Mouse (Mus musculus) layer of hippocampus, adult 2 months (tissue): ENCODE measurements around the gene Aff3. TPM values are rescaled to one million over a fixed set of nuclear protein-coding genes. Genes with fewer than 3 reads are reported as not detected.

ENCODE experiments used
- DNase-seq, 2 experiments: peaks; one replicate each; pipeline ENCODE4 v3.0.0; 2022; ENCODE audit warnings: low spot score in 2 of 2
- H3K27ac ChIP-seq: fragments of 200-600 bp; 2 replicates; pipeline ENCODE4 v1.8.1; 2022
- H3K4me3 ChIP-seq: fragments of 200-600 bp; 2 replicates; pipeline ENCODE4 v1.8.1; 2022; ENCODE audit warnings: mild to moderate bottlenecking
- CTCF ChIP-seq: fragments of 200-600 bp; conservative IDR thresholded peaks from 2 replicates; pipeline ENCODE4 v1.8.1; 2022; ENCODE audit warnings: antibody characterized with exemption, mild to moderate bottlenecking, moderate library complexity
- total RNA-seq, 2 experiments: library from RNA; stranded (reverse); gene quantifications; 2 replicates each; pipeline ENCODE4 v1.2.3; 2021

Gene Aff3
- total RNA-seq, 2 experiments from 2014 or later: 108 to 117 TPM

DNA sequence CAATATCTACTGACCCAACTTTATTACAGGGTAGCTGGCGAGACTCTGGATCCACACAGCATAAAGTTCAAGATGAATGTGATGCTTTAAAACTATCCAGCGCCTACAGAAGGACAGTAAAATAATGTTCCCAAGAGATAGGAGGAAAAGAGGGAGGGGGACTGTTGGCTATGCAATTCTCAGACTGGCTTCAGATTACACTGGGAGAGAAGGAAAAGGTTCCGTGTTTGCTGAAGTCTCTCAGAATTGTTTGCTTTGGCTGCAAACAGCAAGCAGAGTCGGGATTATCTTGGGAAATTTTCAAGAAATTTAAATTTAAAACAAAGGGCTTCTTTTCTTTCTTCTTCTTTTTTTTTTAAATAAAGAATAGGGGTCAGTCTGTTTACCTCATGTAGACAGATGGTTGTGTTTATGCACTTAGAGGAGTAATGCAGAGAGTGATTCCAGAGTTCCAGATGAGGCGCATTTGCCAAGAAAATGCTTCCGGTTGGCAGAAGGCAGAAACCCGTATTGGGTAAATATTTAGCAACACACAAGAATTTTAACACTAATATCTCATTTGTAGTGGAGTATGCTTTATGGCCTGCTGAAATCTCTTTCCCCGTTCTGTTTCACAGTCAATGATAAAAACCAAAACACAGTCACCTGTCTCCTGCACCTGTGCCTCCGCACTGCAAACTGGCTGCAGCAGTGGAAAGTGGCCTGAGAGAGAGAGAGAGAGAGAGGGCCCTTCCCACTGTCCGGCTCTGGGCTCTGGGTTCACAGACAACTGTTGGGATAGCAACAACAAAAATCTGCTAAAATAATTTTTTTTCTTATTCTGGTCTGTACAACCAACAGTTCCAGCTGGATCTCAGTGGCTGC lies 306.6 kb downstream of the Aff3 start:
- no peak for DNase-seq
- no peak overlapping the region for H3K4me3 ChIP-seq
- H3K27ac ChIP-seq: no peak overlapping the region
- TF ChIP-seq CTCF: no peak

- DNase-seq: no peak
- Histone ChIP-seq H3K4me3 (no peak overlapping the region), H3K27ac (no peak overlapping the region)
- TF ChIP-seq CTCF: no peak
Observed at GRCm38 (mm10) chr1:38354585-38354984, 310.2 kb downstream of the Aff3 start.

GRCm38 (mm10) chr1:38347346-38347745 lies 317.4 kb downstream of the Aff3 start:
- no peak for DNase-seq
- no peak overlapping the region for H3K4me3 ChIP-seq
- TF ChIP-seq CTCF: no peak

GRCm38 (mm10) chr1:38334206-38334605 lies 330.5 kb downstream of the Aff3 start:
- no peak for TF ChIP-seq CTCF
- H3K4me3 ChIP-seq: no peak overlapping the region
- DNase-seq: peak; percentile 37 to 43
- H3K27ac ChIP-seq: peak overlapping the region; percentile 53; the same call in 1 of the 2 replicates

More at GRCm38 (mm10) chr1:38347346-38347745, 317.4 kb downstream of the Aff3 start:
- no peak overlapping the region for H3K27ac ChIP-seq

GRCm38 (mm10) chr1:38332919-38333318 lies 331.8 kb downstream of the Aff3 start:
- no peak for DNase-seq
- TF ChIP-seq CTCF: no peak
- no peak overlapping the region for H3K27ac ChIP-seq
- H3K4me3 ChIP-seq: no peak overlapping the region

DNA sequence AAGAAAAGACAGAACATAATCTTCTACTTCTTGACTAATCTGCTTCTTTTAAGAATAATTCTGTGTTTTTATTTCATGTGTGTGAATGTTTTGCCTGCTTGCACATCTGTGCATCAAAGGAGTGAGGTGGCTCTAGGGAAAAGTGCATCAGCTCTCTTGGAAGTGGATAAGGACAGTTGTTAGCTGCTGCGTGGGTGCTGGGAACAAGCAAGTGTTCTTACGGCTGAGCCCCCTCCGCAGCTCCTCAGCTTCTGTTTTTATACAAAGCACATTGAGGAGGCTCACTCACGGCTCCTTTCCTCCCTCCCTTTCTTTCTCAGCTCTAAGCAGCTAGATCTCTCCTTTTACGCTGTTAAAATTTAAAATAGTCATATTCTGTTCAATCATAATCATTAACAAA lies 340.5 kb downstream of the Aff3 start:
- DNase-seq: peak in 1 of 2 experiments; percentile 23

DNA sequence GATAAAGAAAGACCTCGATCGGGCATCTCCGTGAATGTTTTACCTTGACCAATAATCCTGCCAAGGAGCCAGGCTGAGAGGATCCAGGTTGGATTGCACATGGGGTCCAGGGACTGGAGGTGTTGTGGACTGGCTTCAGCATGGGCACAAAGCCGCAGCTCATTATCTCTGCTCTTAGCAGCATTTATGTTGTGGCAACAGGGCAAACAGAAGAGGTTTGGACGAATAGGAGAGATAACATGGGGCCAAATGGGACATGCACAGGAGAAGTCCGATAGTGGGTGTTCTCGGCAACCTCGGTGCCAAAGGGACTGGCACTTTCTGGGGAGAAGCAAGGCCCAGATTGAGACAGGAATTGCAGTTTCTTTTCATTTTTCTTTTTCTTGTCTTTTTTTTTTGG lies 342.9 kb downstream of the Aff3 start:
- no peak for TF ChIP-seq CTCF
- H3K4me3 ChIP-seq: no peak overlapping the region
- DNase-seq: no peak
- no peak overlapping the region for H3K27ac ChIP-seq

More for the DNA sequence above, 340.5 kb downstream of the Aff3 start:
- TF ChIP-seq CTCF: no peak
- no peak overlapping the region for H3K4me3 ChIP-seq
- H3K27ac ChIP-seq: no peak overlapping the region

- DNase-seq: no peak
- no peak for TF ChIP-seq CTCF
- no peak overlapping the region for H3K4me3 ChIP-seq
- H3K27ac ChIP-seq: no peak overlapping the region
Observed at GRCm38 (mm10) chr1:38320971-38321305, 343.8 kb downstream of the Aff3 start.

- H3K27ac ChIP-seq: no peak overlapping the region
- H3K4me3 ChIP-seq: peak overlapping the region; percentile 36; the same call in 1 of the 2 replicates
- DNase-seq: no peak
- no peak for TF ChIP-seq CTCF
Observed at GRCm38 (mm10) chr1:38320126-38320970, 344.4 kb downstream of the Aff3 start.

DNA sequence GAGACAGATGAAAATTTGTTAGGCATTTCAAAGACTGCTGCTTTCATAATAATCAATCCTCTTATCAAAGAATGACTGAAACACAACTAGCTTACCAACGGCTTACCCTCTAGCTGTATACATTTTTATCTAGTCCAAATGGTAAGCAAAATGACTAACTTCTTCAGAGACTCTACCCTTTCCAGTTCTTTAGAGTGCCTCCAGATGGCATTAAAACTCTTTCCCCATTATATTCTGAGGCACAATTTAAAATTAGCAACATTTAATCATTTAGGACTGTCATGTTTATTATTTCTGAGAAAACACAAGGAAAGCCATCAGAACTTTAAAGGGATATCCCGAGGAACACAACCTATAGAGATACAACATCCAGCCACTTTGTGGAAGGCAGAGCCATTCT lies 346.1 kb downstream of the Aff3 start:
- DNase-seq: no peak
- no peak overlapping the region for H3K4me3 ChIP-seq
- peak; percentile 72 for TF ChIP-seq CTCF
- no peak overlapping the region for H3K27ac ChIP-seq

DNA sequence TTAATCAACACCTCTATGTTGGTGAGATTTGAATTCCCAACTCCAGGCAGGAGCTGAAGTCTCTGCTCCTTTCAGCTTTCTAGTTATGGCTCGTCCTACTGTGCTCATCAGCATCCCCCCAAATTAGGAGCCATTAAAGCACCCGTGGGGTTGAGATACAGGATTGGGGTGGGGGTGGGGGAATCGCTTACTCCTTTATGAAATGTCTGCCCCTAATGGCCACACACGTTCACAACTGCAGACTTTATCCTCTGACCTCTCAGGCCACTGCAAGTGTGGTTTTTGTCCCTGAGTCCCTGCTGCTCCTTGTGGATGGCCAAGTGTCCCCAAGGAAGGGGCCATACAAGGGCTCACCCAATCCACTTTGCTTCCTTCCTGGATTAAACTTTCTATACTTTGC lies 348.8 kb downstream of the Aff3 start:
- Histone ChIP-seq H3K27ac (no peak overlapping the region), H3K4me3 (no peak overlapping the region)
- DNase-seq: no peak
- TF ChIP-seq CTCF: no peak

GRCm38 (mm10) chr1:38310496-38310895 lies 354.3 kb downstream of the Aff3 start:
- DNase-seq: no peak
- Histone ChIP-seq H3K4me3 (no peak overlapping the region), H3K27ac (no peak overlapping the region)
- TF ChIP-seq CTCF: no peak

- Histone ChIP-seq H3K4me3 (no peak overlapping the region), H3K27ac (no peak overlapping the region)
- TF ChIP-seq CTCF: no peak
- DNase-seq: no peak
Observed at GRCm38 (mm10) chr1:38310076-38310475, 354.7 kb downstream of the Aff3 start.
